Mouse (Mus musculus): ENCODE results near the gene St6galnac5.

GRCm38 (mm10) chr3:152837938-152838337, 144.1 kb downstream of the St6galnac5 start:
- TF ChIP-seq CTCF (IDR thresholded peaks at IDR 0.05; ENCODE audit: insufficient read depth, low read depth, low read length) (no peak), POLR2A (IDR thresholded peaks at IDR 0.05; ENCODE audit: insufficient read depth, low read depth, low read length) (no peak)
